Mouse (Mus musculus): ENCODE results near the gene Olfr812.
"Not testable (repeated sequence)": the region's sequence is repeated elsewhere in the genome, so short reads cannot be mapped to it uniquely, and the experiment has no call there.

The Olfr812 gene

GRCm38 (mm10) chr10:129845994-129846393 is at the start of gene Olfr812:
Olfr812 (minus strand) TSS chr10:129846094.
- DNase-seq (ENCODE audit: low spot score) = no peak

GRCm38 (mm10) chr10:129885934-129886333 is 40.0 kb upstream of the Olfr812 start:
- no peak for DNase-seq (ENCODE audit: low spot score)

- DNase-seq (ENCODE audit: low spot score) = not testable (repeated sequence)
Observed at GRCm38 (mm10) chr10:129885496-129885895, 39.6 kb upstream of the Olfr812 start.

GRCm38 (mm10) chr10:129879751-129880150 is 33.9 kb upstream of the Olfr812 start, which contains the start of gene Olfr814:
Olfr814 (minus strand) TSS chr10:129879851.
- not testable (repeated sequence) for DNase-seq (ENCODE audit: low spot score)

- no peak for DNase-seq (ENCODE audit: low spot score)
Observed at GRCm38 (mm10) chr10:129855067-129855466, 9.2 kb upstream of the Olfr812 start, which contains the start of gene Olfr813. Olfr813 (plus strand) TSS chr10:129855367.

- DNase-seq (ENCODE audit: low spot score) = no peak
Observed at GRCm38 (mm10) chr10:129847343-129847742, 1.4 kb upstream of the Olfr812 start.

GRCm38 (mm10) chr10:129804296-129804695 is 41.6 kb downstream of the Olfr812 start, which contains the start of gene Olfr811:
Olfr811 (minus strand) TSS chr10:129804396.
- DNase-seq (ENCODE audit: low spot score) = no peak

- no peak for DNase-seq (ENCODE audit: low spot score)
Observed at GRCm38 (mm10) chr10:129794817-129795216, 51.1 kb downstream of the Olfr812 start, which contains the start of gene Olfr810. Olfr810 (minus strand) TSS chr10:129794917.

Data from embryo, embryonic 10 days (tissue).